In genomic region chr3:52006721-52007330, GRCm38 (mm10) we compare ENCODE assay signal across 8 mouse cellular contexts.
DNase-seq lines count a peak whose midpoint lies in the region; ATAC-seq and TF ChIP-seq lines count a peak whose summit lies in the region.

No protein-coding gene starts in this region.

- no peaks in the 10 kb centered on the region for H3K27me3 ChIP-seq in heart, embryonic 16.5 days (ENCODE audit: control insufficient read depth, insufficient read depth, low read length)
- H3K27me3 ChIP-seq in cerebellum, adult 2 months (ENCODE audit: control insufficient read depth, insufficient read depth, low read length) = no peaks in the 10 kb centered on the region
- no peaks in the 10 kb centered on the region for H3K27me3 ChIP-seq in hindbrain, embryonic 12.5 days
- no peaks in the 10 kb centered on the region for H3K27me3 ChIP-seq in midbrain, embryonic 13.5 days

- peak overlapping the region; percentile 56 for H3K4me3 ChIP-seq in heart, embryonic 16.5 days (ENCODE audit: low read length)
- H3K4me3 ChIP-seq in cerebellum, adult 2 months (replicated peaks; ENCODE audit: insufficient read depth, low read depth, low read length) = peak overlapping the region; percentile 89
- H3K4me3 ChIP-seq in hindbrain, embryonic 12.5 days = peak overlapping the region; percentile 24
- H3K4me3 ChIP-seq in midbrain, embryonic 13.5 days (replicated peaks) = peak overlapping the region; percentile 33

- peak overlapping the region; percentile 63; the same call in 1 of the 2 replicates for H3K9ac ChIP-seq in heart, embryonic 16.5 days (ENCODE audit: low read length)
- peak overlapping the region; percentile 58 for H3K9ac ChIP-seq in hindbrain, embryonic 12.5 days
- peak overlapping the region; percentile 69 for H3K9ac ChIP-seq in midbrain, embryonic 13.5 days (replicated peaks)

- no peak for TF ChIP-seq POLR2A in cerebellum, adult 2 months (IDR thresholded peaks at IDR 0.05; ENCODE audit: borderline replicate concordance, insufficient read depth, low read length)

- no peak overlapping the region for H3K27ac ChIP-seq in heart, embryonic 16.5 days (ENCODE audit: low read length)
- peak overlapping the region; percentile 97 for H3K27ac ChIP-seq in cerebellum, adult 2 months (ENCODE audit: insufficient read depth, low read length)
- H3K27ac ChIP-seq in hindbrain, embryonic 12.5 days = peak overlapping the region; percentile 94
- peak overlapping the region; percentile 97 for H3K27ac ChIP-seq in midbrain, embryonic 13.5 days

- intact Hi-C loops in heart, postnatal 36 days (cut with DNase I) = loop anchor here (5.0 kb wide), 1 partner anchor 305 kb away; no protein-coding TSS in a partner anchor

- TF ChIP-seq CTCF in cerebellum, adult 2 months (IDR thresholded peaks at IDR 0.05; ENCODE audit: borderline replicate concordance, insufficient read depth, low read depth, low read length) = no peak

- H3K4me1 ChIP-seq in heart, embryonic 16.5 days (ENCODE audit: control insufficient read depth, insufficient read depth, low read length) = peaks cover 16% of the 10 kb centered on the region
- peaks cover 12% of the 10 kb centered on the region; the same call in 1 of the 2 replicates for H3K4me1 ChIP-seq in cerebellum, adult 2 months (ENCODE audit: control insufficient read depth, insufficient read depth, low read length)
- peaks cover 39% of the 10 kb centered on the region for H3K4me1 ChIP-seq in hindbrain, embryonic 12.5 days
- H3K4me1 ChIP-seq in midbrain, embryonic 13.5 days (replicated peaks) = peaks cover 55% of the 10 kb centered on the region

- no peak for DNase-seq in heart, postnatal 36 days
- DNase-seq in cerebellum, adult 2 months = peak; percentile 45 to 64
- no peak for DNase-seq in embryo, embryonic 9.5 days (ENCODE audit: extremely low spot score)
- no peak for DNase-seq in layer of hippocampus, postnatal 36 days

- WGBS in heart, embryonic 16.5 days = 32% methylated on average over 9 of the region's 9 CpGs
- WGBS in cerebellum, adult 2 months = 9% methylated on average over 9 of the region's 9 CpGs
- WGBS in hindbrain, embryonic 12.5 days = 51% methylated on average over 9 of the region's 9 CpGs
- WGBS in midbrain, embryonic 13.5 days = 38% methylated on average over 9 of the region's 9 CpGs

- ATAC-seq in heart, embryonic 16.5 days (replicated peaks; ENCODE audit: extremely low read depth, insufficient read depth, low FRiP score) = no peak
- ATAC-seq in hindbrain, embryonic 12.5 days (ENCODE audit: low FRiP score) = no peak
- ATAC-seq in midbrain, embryonic 13.5 days = no peak
- ATAC-seq in monocyte, adult 5-6 weeks (replicated peaks; ENCODE audit: insufficient number of reproducible peaks, low FRiP score, low TSS enrichment, poor library complexity, severe bottlenecking) = no peak

- peak overlapping the region; percentile 79 for H3K4me2 ChIP-seq in heart, embryonic 16.5 days (ENCODE audit: low read depth, low read length)
- H3K4me2 ChIP-seq in hindbrain, embryonic 12.5 days (replicated peaks) = peak overlapping the region; percentile 58
- H3K4me2 ChIP-seq in midbrain, embryonic 13.5 days (replicated peaks) = peak overlapping the region; percentile 61

- no peaks in the 10 kb centered on the region for H3K36me3 ChIP-seq in heart, embryonic 16.5 days (ENCODE audit: control insufficient read depth, insufficient read depth)
- H3K36me3 ChIP-seq in hindbrain, embryonic 12.5 days = no peaks in the 10 kb centered on the region
- H3K36me3 ChIP-seq in midbrain, embryonic 13.5 days = no peaks in the 10 kb centered on the region

- H3K9me3 ChIP-seq in heart, embryonic 16.5 days (replicated peaks; ENCODE audit: control insufficient read depth, low read length) = no peaks in the 10 kb centered on the region
- no peaks in the 10 kb centered on the region for H3K9me3 ChIP-seq in hindbrain, embryonic 12.5 days (replicated peaks)
- no peaks in the 10 kb centered on the region for H3K9me3 ChIP-seq in midbrain, embryonic 13.5 days

Comparison
In these comparisons a context has a peak if more than half of its experiments do, and no peak if none do; other contexts are left out.
1. H3K4me3 ChIP-seq: peak in every context shown above with its lines; median percentile 89 in cerebellum, adult 2 months; 56 in heart, embryonic 16.5 days; 33 in midbrain, embryonic 13.5 days; 24 in hindbrain, embryonic 12.5 days.
2. DNase-seq: peak in cerebellum, adult 2 months (2 of 2); none in heart, postnatal 36 days (0 of 2), embryo, embryonic 9.5 days (single experiment) and layer of hippocampus, postnatal 36 days (0 of 2).
3. Peak in every context shown above with its lines, with median percentiles within 50 percentile points of each other: H3K4me2 ChIP-seq and H3K9ac ChIP-seq.